16 mouse cellular contexts compared by ENCODE assay signal in genomic region chr14:89610670-89611069, GRCm38 (mm10).
"Had no signal": no experiment of that assay in that cellular context is flagged by ENCODE, and none has a peak within 500 bp of the region (broad histone marks: within the 10 kb centered on the region; RNA-seq: fewer than 3 reads in every experiment).

No protein-coding gene starts in this region.

- ATAC-seq: midbrain, embryonic 16.5 days had no signal

- H3K36me3 ChIP-seq: limb, embryonic 13.5 days; liver, embryonic 15.5 days; lung, embryonic 15.5 days; midbrain, embryonic 12.5 days; neural tube, embryonic 13.5 days; stomach, embryonic 15.5 days had no signal

- H3K4me3 ChIP-seq: limb, embryonic 13.5 days; liver, embryonic 15.5 days; lung, embryonic 15.5 days; midbrain, embryonic 12.5 days; neural tube, embryonic 13.5 days; stomach, embryonic 15.5 days had no signal

- H3K9ac ChIP-seq: limb, embryonic 13.5 days; liver, embryonic 15.5 days; lung, embryonic 15.5 days; midbrain, embryonic 12.5 days; neural tube, embryonic 13.5 days; stomach, embryonic 15.5 days had no signal

- H3K9me3 ChIP-seq: limb, embryonic 13.5 days; liver, embryonic 15.5 days; lung, embryonic 15.5 days; midbrain, embryonic 12.5 days; neural tube, embryonic 13.5 days; stomach, embryonic 15.5 days had no signal

- H3K4me1 ChIP-seq: limb, embryonic 13.5 days; liver, embryonic 15.5 days; lung, embryonic 15.5 days; midbrain, embryonic 12.5 days; neural tube, embryonic 13.5 days; stomach, embryonic 15.5 days had no signal

- H3K4me2 ChIP-seq: limb, embryonic 13.5 days; liver, embryonic 11.5 days; liver, embryonic 15.5 days; lung, embryonic 15.5 days; midbrain, embryonic 12.5 days; neural tube, embryonic 13.5 days; stomach, embryonic 15.5 days had no signal

- H3K27me3 ChIP-seq: limb, embryonic 13.5 days; liver, embryonic 15.5 days; lung, embryonic 15.5 days; midbrain, embryonic 12.5 days; neural tube, embryonic 13.5 days; stomach, embryonic 15.5 days had no signal

- H3K27ac ChIP-seq: limb, embryonic 13.5 days; liver, embryonic 15.5 days; midbrain, embryonic 12.5 days; neural tube, embryonic 13.5 days had no signal

- DNase-seq: kidney, adult 2 months; kidney, postnatal 36 days; layer of hippocampus, adult 9-11 months; layer of hippocampus, postnatal 36 days; retina, postnatal 1 day; right cerebral cortex, postnatal 4 days; thymus, adult 2 months; thymus, postnatal 25 days had no signal
